Mouse (Mus musculus) ES-Bruce4 (cell line): ENCODE measurements around the gene Tubgcp2. TPM values are rescaled to one million over a fixed set of nuclear protein-coding genes. Genes with fewer than 3 reads are reported as not detected.

Source experiments
- H3K27ac ChIP-seq: 2 replicates; pipeline ENCODE4 v1.5.1; 2012; ENCODE audit warnings: low read length, inconsistent platforms; ENCODE audit not compliant: insufficient read depth
- H3K27me3 ChIP-seq: 2 replicates; pipeline ENCODE4 v1.6.1; 2012; ENCODE audit warnings: mild to moderate bottlenecking, low read length, inconsistent platforms; ENCODE audit not compliant: control insufficient read depth, poor library complexity, insufficient read depth, severe bottlenecking
- H3K36me3 ChIP-seq: 2 replicates; pipeline ENCODE4 v1.6.1; 2012; ENCODE audit warnings: inconsistent platforms, mild to moderate bottlenecking, low read length, moderate library complexity; ENCODE audit not compliant: control insufficient read depth, poor library complexity, insufficient read depth, severe bottlenecking
- H3K4me1 ChIP-seq: one replicate; pipeline ENCODE4 v1.8.1; 2011; ENCODE audit warnings: low read length; ENCODE audit not compliant: control insufficient read depth, insufficient read depth
- H3K4me3 ChIP-seq: 2 replicates; pipeline ENCODE4 v1.5.1; 2011; ENCODE audit warnings: low read depth, mild to moderate bottlenecking, low read length
- H3K9ac ChIP-seq: 2 replicates; pipeline ENCODE4 v1.6.1; 2012; ENCODE audit warnings: low read depth, mild to moderate bottlenecking, inconsistent platforms; ENCODE audit not compliant: poor library complexity, severe bottlenecking
- H3K9me3 ChIP-seq: replicated peaks from 2 replicates; pipeline ENCODE4 v1.6.1; 2012; ENCODE audit warnings: mild to moderate bottlenecking, low read length, inconsistent platforms; ENCODE audit not compliant: control insufficient read depth, poor library complexity, insufficient read depth, severe bottlenecking
- CTCF ChIP-seq: IDR thresholded peaks from one replicate; pipeline ENCODE4 v1.8.1; 2011; ENCODE audit warnings: low read depth, low read length
- EP300 ChIP-seq: IDR thresholded peaks from 2 replicates; pipeline ENCODE4 v1.6.1; 2011; ENCODE audit warnings: low read depth, low read length; ENCODE audit not compliant: insufficient read depth
- POLR2A ChIP-seq: IDR thresholded peaks from one replicate; pipeline ENCODE4 v1.8.1; 2011; ENCODE audit warnings: low read length; ENCODE audit not compliant: insufficient read depth
- polyA plus RNA-seq: library from polyadenylated mRNA; stranded (reverse); fragments of >200 nt; gene quantifications from 2 replicates; pipeline ENCODE4 v1.2.4, GENCODE M21; 2011; ENCODE audit warnings: low read depth; ENCODE audit not compliant: missing spikeins, insufficient read depth, insufficient read length

Tubgcp2 gene
- polyA plus RNA-seq, 1 experiment = 38.3 TPM

DNA sequence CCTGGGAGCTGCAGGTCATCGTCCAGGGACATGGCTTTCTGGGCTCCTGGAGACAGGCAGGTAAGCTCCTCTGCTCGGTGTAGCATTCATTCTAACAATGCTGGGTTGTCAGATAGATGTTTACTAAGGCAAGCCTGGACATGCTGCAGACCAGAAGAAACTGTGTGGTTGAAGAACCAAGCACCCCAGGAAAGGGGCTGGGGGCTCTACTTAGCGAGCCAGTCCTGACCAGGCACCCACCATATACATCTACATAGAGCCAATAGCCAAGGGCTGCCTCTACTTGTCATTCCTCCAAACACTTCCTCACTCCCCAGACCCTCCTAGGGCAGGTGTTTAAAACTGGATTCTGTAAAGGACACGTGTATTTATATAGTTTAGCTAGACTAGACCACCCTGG lies 42.3 kb downstream of the Tubgcp2 start:
- TF ChIP-seq CTCF = no peak
- TF ChIP-seq EP300 = no peak
- no peak for TF ChIP-seq POLR2A

DNA sequence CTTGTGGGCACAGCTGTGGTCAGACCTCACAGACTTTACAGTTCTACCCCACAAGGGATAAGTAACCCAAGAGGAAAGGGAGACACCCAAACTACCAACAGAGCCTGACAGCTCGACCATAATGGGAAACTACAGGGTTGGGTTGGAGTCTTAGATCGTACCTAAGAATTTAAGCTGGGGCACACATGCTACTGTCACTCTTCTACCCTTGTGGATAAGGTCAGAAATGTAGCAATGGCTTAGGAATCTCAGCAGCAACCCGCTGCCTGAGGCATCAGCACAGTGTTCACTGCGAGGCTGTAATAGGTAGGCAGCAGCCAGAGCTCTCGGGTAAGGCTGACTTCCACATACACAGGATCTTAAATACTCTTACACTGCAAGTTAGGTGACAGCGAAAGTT lies 42.9 kb downstream of the Tubgcp2 start:
- no peak for TF ChIP-seq POLR2A
- no peak for TF ChIP-seq CTCF
- TF ChIP-seq EP300 = no peak
- H3K9ac ChIP-seq = no peak overlapping the region
- H3K27me3 ChIP-seq = no peaks in the 10 kb centered on the region
- H3K9me3 ChIP-seq = no peaks in the 10 kb centered on the region
- no peak overlapping the region for H3K4me3 ChIP-seq
- H3K4me1 ChIP-seq = peaks cover 2% of the 10 kb centered on the region
- peak overlapping the region; percentile 9; the same call in 1 of the 2 replicates for H3K27ac ChIP-seq
- peaks cover 10% of the 10 kb centered on the region for H3K36me3 ChIP-seq

More for the DNA sequence above, 42.3 kb downstream of the Tubgcp2 start:
- no peaks in the 10 kb centered on the region for H3K9me3 ChIP-seq
- no peaks in the 10 kb centered on the region for H3K27me3 ChIP-seq
- peaks cover 2% of the 10 kb centered on the region for H3K4me1 ChIP-seq
- no peak overlapping the region for H3K4me3 ChIP-seq
- peaks cover 12% of the 10 kb centered on the region for H3K36me3 ChIP-seq
- H3K9ac ChIP-seq = no peak overlapping the region
- peak overlapping the region; percentile 48; the same call in 1 of the 2 replicates for H3K27ac ChIP-seq

DNA sequence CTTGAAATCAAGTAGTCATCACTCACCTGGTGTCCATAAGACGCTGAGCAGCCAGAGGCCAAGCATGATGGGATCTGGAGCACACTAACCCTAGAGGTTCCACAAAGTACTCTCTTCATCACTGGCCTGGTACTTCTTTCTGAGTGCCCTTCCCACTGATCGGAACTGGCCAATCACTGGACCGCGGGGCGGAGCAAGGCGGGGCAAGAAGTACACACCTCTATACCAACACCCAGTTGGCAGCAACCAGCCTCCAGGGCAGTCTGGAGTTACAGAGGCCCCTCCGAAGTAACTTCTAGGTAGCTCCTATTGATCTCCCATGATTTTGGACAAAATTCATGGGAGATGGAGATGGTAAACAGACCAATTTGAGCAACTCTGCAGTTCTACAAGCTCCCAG lies 44.1 kb downstream of the Tubgcp2 start, which contains the start of gene Adam8:
Gene Adam8, minus strand, starts transcription at position 157 of the 400 bp plus-strand sequence.
- peaks cover 2% of the 10 kb centered on the region; the same call in 1 of the 2 replicates for H3K36me3 ChIP-seq
- peak within 1 kb of the TSS; percentile 9; the same call in 1 of the 2 replicates for H3K27ac ChIP-seq
- TF ChIP-seq CTCF (no peak), POLR2A (no peak), EP300 (no peak)
- no peaks in the 10 kb centered on the region for H3K27me3 ChIP-seq
- H3K4me3 ChIP-seq = no peak within 1 kb of the TSS
- H3K4me1 ChIP-seq = peaks cover 2% of the 10 kb centered on the region
- no peaks in the 10 kb centered on the region for H3K9me3 ChIP-seq
- no peak within 1 kb of the TSS for H3K9ac ChIP-seq

DNA sequence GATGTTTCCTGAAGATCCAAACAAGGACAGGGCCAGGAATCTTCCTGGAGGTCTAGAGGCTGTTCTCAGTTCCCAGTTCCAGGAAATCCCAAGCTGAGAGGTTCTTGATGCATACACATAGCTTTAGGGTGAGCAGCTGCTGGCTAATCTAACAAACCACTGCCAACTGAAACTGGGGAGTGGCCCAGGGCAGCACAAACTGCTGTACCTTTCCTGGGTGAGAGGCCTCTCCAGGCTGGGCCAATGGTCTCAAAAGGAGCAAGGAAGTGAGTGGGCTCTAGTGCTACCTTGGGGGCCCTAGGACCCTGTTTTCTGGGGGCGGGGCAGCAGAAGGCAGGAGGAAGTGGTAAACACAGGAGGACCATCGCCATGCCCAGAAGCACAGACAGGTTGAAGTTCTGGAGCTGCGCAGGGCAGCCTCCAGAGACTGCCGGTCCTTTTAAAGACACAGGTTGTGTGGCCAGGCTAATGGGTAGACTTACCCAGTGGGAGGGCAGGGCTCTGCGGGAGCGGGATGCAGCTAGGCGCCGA lies 45.5 kb downstream of the Tubgcp2 start:
- no peaks in the 10 kb centered on the region for H3K36me3 ChIP-seq
- H3K9ac ChIP-seq = no peak overlapping the region
- no peaks in the 10 kb centered on the region for H3K9me3 ChIP-seq
- H3K27me3 ChIP-seq = no peaks in the 10 kb centered on the region
- TF ChIP-seq CTCF = no peak
- TF ChIP-seq EP300 = no peak
- no peak for TF ChIP-seq POLR2A
- H3K4me1 ChIP-seq = peaks cover 2% of the 10 kb centered on the region
- no peak overlapping the region for H3K4me3 ChIP-seq
- H3K27ac ChIP-seq = no peak overlapping the region

DNA sequence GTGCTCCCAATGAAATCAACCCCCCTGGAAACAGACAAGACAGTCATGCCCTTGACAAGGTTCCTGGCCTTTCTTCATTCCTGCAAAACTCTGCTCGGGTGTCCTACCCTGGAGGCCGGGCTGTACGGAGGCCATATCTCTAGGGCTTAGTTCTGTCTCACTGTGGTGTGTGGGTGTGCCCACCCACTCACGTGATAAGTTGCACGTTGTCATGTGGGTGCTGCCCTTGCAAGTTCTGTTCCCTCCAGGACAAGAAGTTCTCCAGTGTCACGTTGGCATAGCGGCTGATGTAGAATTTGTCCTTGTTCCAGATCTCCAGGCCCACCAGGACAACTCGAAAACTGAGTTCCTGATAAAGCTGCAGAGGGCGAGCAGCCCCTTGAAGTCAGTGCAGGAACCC lies 48.2 kb downstream of the Tubgcp2 start:
- TF ChIP-seq EP300 (no peak), CTCF (no peak)
- Histone ChIP-seq H3K27me3 (no peaks in the 10 kb centered on the region), H3K4me1 (no peaks in the 10 kb centered on the region), H3K9me3 (no peaks in the 10 kb centered on the region), H3K9ac (no peak overlapping the region), H3K27ac (no peak overlapping the region), H3K4me3 (no peak overlapping the region), H3K36me3 (no peaks in the 10 kb centered on the region)

DNA sequence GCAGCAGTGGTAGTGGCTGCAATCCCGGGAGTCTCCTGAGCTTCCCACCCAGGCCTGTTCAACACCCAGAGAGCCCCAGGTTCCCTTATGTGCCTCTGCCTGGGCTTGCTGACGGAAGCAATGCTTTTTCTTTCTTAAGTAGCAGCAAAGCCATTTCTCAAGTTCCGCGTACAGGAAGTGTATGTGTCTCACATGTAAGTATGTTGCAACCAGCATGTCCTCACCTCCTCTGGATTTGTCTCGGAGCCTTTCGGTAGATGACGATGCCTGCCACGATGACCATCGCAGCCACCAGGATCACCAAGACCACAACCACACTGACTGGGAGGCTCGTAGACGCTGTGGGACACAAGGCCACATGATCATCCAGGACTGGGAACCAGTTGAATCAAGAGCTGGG lies 52.0 kb downstream of the Tubgcp2 start:
- H3K36me3 ChIP-seq = no peaks in the 10 kb centered on the region
- no peaks in the 10 kb centered on the region for H3K4me1 ChIP-seq
- no peak overlapping the region for H3K9ac ChIP-seq
- no peak for TF ChIP-seq CTCF
- TF ChIP-seq EP300 = no peak
- no peak for TF ChIP-seq POLR2A
- H3K27ac ChIP-seq = no peak overlapping the region
- no peak overlapping the region for H3K4me3 ChIP-seq
- no peaks in the 10 kb centered on the region for H3K9me3 ChIP-seq
- H3K27me3 ChIP-seq = no peaks in the 10 kb centered on the region
